Mouse (Mus musculus): Measurements from ENCODE around the gene 4921511M17Rik.
"Not testable (repeated sequence)": the region's sequence is repeated elsewhere in the genome, so short reads cannot be mapped to it uniquely, and the experiment has no call there.

Gene 4921511M17Rik

GRCm38 (mm10) chrX:154033727-154034126, at the start of gene 4921511M17Rik:
TSS of gene 4921511M17Rik (minus strand) at chrX:154033827.
- DNase-seq (ENCODE audit: low spot score) = not testable (repeated sequence)

- not testable (repeated sequence) for DNase-seq (ENCODE audit: low spot score)
Observed at GRCm38 (mm10) chrX:154054939-154055338, 21.3 kb upstream of the 4921511M17Rik start, which contains the start of gene Gm10057. TSS of gene Gm10057 (minus strand) at chrX:154055039.

- not testable (repeated sequence) for DNase-seq (ENCODE audit: low spot score)
Observed at GRCm38 (mm10) chrX:154012540-154012939, 21.1 kb downstream of the 4921511M17Rik start, which contains the start of gene Samt1. TSS of gene Samt1 (minus strand) at chrX:154012640.

GRCm38 (mm10) chrX:153976914-153977313, 56.7 kb downstream of the 4921511M17Rik start:
- DNase-seq (ENCODE audit: low spot score) = not testable (repeated sequence)

GRCm38 (mm10) chrX:153976467-153976866, 57.2 kb downstream of the 4921511M17Rik start:
- not testable (repeated sequence) for DNase-seq (ENCODE audit: low spot score)

GRCm38 (mm10) chrX:153974450-153974849, 59.2 kb downstream of the 4921511M17Rik start:
- no peak for DNase-seq (ENCODE audit: low spot score)

Measured in yolk sac, embryonic 10.5 days (tissue).